Mouse (Mus musculus) adrenal gland, adult 2 months (tissue): Measurements from ENCODE around the gene Stk32c. TPM values are rescaled to one million over a fixed set of nuclear protein-coding genes. Genes with fewer than 3 reads are reported as not detected.

Experiments
- DNase-seq: peaks from one replicate; pipeline ENCODE4 v3.0.0; 2021
- long read RNA-seq: library from polyadenylated mRNA; stranded (forward); transcript quantifications from one replicate; pipeline ENCODE4 v2.0.0, GENCODE M21; 2021
- polyA plus RNA-seq: library from polyadenylated mRNA; depleted of rRNA; stranded (reverse); fragments of >200 nt; gene quantifications from 2 replicates; pipeline ENCODE4 v1.2.3, GENCODE M21; 2012; rRNA removed
- total RNA-seq, 2 experiments: library from RNA; stranded (reverse); gene quantifications; 2 replicates each; pipeline ENCODE4 v1.2.3; 2021

The Stk32c gene
- total RNA-seq (1 to 10 TPM; 2.8 to 3.1 TPM), polyA plus RNA-seq (3.1 and 7.4 TPM in 2 replicates)
- long read RNA-seq = 0 reads

DNA sequence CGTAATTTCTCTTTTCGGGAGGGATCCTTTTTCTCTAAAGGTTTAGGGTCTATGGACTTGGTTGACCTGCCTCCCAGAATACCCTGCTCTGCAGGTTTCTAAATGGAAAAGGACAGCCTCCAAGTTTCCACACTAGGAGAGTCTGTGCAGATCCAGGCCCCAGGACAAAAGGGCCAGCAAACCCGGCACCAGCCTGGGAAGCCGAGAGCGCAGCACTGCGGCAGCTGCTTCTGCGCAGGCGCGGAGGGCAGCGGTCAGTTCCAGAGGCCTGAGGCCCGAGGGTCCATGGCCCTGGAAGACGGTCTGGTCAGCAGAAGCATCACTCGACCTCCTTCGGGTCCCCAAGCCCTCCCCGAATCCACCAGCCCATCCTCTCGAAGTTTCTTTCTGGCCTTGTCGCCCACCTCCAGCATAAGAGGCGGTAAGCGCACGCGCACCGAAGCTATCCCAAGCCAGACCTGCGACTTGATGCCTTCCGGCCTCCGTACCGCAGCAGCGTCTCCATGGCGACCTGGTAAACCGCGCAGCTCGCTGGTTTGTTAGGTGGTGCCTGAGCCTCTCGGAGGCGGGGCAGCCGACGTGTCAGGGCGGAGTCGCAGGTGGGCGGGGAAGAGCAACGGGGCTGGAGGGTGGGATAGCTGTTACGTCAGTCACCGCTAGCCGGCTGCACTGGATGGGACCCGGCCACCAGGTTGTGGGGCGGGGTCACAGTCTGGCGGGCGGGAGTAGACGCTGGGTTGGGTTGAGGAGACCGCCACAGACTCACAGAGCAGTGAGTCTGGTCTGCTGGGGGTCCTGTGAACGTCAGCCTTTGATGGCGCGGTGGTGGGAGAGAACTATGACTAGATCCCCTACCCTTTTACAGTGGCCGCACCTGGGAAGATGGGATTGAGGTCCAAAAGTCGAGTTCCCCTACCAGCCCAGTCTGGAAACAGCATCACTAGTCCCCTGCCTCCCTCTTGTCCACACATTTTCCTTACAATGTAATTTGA, at the start of gene Stk32c, which contains the start of gene Lrrc27:
Stk32c (minus strand) TSS at position 554 of the 992 bp plus-strand sequence.
Lrrc27 (plus strand) TSS at position 235 of the 992 bp plus-strand sequence.
- DNase-seq = peak; percentile 98

GRCm38 (mm10) chr7:139257752-139258542, 44.8 kb upstream of the Stk32c start:
- no peak for DNase-seq

- DNase-seq = no peak
These were observed 41.5 kb upstream of the Stk32c start for GRCm38 (mm10) chr7:139254626-139255025.

- DNase-seq = no peak
These were observed 40.4 kb upstream of the Stk32c start for GRCm38 (mm10) chr7:139253462-139253861.

- peak; percentile 73 for DNase-seq
These were observed 39.9 kb upstream of the Stk32c start for GRCm38 (mm10) chr7:139252986-139253385.

DNA sequence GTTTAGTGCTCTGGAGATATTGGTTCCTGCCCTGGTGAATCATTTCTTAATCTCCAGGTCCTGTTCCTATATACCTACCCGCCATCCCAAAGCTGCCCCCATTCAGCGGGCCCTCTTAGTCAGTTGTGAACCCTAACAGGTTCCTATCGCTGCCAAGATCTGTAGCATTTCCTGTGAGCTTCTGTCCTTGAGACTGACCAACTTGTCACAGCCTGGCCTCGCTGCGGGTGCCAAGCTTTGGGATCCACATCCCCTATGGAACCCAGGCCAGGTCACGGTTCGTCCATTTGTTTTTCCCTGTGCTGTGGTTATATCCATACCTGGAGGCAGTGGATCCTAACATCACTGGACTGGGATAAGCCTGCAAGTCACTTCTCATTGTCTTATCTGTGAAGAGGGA, 39.5 kb upstream of the Stk32c start:
- DNase-seq = peak; percentile 65

DNA sequence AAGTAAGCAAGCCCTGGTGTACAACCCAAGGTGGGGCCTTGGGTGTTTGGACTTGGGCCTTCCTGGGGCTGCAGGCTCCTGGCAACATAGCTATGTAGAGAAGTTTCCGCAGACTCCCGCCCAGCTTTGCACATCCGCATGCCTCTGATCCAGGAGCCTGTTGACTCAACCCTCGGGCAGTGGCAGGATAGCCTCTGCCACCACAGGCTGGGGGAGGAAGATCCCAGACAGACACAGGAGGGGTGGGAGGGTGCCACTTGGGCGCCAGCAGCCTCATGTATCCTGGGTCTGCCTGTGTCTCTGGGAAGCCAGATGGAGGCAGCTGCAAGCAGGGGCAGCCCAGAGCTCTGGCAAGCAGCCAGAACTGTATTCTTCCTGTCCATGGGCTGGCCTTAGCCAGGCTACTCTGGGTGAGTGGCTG, 38.8 kb upstream of the Stk32c start:
- DNase-seq = peak; percentile 74

GRCm38 (mm10) chr7:139249406-139250210, 36.5 kb upstream of the Stk32c start:
- no peak for DNase-seq

DNA sequence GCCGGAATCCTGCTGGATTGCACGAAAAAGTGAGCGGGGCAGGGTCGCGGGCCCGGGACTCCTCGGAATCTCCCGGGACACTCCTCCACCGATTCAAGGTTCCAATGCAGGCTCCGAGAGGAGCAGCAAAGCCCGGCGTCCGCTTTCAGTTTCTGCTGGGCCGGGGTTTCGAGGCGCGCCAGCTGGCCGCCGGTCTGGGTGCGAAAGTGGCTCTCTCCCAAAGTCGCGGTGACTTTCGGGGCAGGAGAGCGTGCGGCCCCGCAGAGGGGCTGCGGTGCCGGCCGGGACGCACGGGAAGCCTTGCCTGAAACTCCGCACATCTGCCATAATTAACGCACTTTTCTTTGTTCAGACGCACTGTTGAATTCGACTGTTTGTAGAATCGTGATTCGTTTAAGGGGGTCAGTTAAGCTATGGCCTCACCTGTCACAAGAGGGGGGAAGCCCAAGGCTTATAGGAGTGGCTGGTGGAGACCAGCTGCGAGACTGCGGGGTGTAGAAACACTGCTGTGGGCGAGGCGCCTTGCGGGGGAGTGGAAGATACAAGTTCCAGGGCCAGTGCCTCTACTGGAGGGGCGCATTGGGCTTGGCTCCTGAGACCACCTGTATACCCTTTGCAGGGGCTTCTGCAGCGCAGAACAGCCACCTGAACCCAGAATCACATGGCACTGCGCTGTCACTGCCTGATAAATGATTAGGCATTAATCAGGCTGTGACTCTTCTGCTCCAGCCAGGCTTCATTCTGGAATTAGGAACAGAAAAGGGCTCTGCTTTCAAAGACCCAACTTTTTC, 35.7 kb upstream of the Stk32c start:
- peak; percentile 65 for DNase-seq

GRCm38 (mm10) chr7:139247881-139248614, 34.9 kb upstream of the Stk32c start, which contains the start of gene Pwwp2b:
Gene Pwwp2b, plus strand, starts transcription at chr7:139248482.
- peak; percentile 93 for DNase-seq

- peak; percentile 82 for DNase-seq
These were observed 34.1 kb upstream of the Stk32c start for GRCm38 (mm10) chr7:139246931-139247880.

- peak; percentile 75 for DNase-seq
These were observed 33.0 kb upstream of the Stk32c start for GRCm38 (mm10) chr7:139246086-139246485.

DNA sequence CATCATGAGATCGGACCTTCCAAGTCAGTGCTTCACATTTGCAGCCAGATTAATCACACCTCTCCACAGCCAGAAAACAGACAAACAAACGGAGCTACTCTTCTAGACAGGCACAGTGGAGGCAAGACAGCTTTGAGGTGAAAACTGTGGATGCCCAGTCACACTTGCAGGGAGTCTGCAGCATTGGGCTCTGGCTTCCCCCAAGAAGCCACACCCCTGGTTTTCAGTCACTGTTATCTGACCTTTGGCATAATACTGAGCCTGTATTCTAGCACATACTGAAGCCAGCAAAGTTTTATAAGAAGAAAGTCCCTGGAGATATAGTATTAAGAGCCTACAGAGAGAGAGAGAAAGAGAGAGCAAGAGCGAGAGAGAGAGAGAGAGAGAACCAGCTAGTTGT, 26.3 kb upstream of the Stk32c start:
- no peak for DNase-seq

- peak; percentile 48 for DNase-seq
These were observed 22.7 kb upstream of the Stk32c start for GRCm38 (mm10) chr7:139235651-139236358.

DNA sequence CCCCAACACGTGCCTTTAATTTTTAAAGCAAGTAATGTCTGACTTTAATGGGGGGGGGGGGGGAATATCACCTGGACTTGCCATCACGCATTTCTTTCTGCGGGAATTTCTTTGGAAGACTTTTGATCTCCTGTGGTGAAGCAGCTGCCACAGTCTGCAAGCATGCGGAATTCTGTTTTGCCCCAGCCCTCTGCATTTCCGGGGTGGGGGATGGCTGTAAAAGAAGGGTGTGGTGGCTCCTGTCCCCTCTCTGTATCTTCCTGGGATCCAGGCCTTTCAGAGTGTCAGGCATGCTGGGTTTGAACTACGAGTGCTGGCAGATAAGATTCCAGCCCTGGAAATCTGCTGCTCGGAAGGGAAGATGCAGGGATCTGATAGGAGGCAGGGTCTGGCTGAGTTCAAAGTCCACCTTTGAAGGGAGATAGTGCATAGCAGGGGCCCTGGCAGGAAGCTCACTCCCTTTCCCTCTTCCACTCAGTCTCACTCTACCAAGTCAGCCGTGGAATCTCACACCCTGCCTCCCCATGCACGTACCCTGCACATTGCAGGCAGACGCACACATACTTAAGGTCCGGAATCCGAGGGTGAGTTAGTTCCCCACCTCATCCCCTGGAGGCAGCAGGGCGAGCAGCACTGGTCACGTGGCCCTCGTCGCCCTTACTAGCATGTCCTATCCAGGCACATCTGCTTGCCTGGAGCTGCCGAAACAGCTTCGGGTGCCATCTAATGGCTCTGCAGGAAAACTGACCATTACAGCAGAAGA, 21.5 kb upstream of the Stk32c start:
- peak; percentile 52 for DNase-seq

GRCm38 (mm10) chr7:139233714-139234113, 20.6 kb upstream of the Stk32c start:
- DNase-seq = peak; percentile 93

GRCm38 (mm10) chr7:139230241-139230640, 17.1 kb upstream of the Stk32c start:
- DNase-seq = no peak
